Mouse (Mus musculus) stomach, postnatal 0 days (tissue): ENCODE results near the gene Slc35b2.

ENCODE experiments used
- CTCF ChIP-seq: IDR thresholded peaks from 2 replicates; pipeline ENCODE4 v1.5.1; 2016; ENCODE audit warnings: antibody characterized with exemption, low read depth, mild to moderate bottlenecking, moderate library complexity
- EP300 ChIP-seq: optimal IDR thresholded peaks from 2 replicates; pipeline ENCODE3; 2016; ENCODE audit warnings: antibody characterized with exemption

- no peak for TF ChIP-seq CTCF
- no peak for TF ChIP-seq EP300
These were observed 22.2 kb downstream of the Slc35b2 start for GRCm38 (mm10) chr17:45585725-45586448.
